Mouse (Mus musculus): Measurements from ENCODE around the gene Amy2a3.
"Not testable (repeated sequence)": the region's sequence is repeated elsewhere in the genome, so short reads cannot be mapped to it uniquely, and the experiment has no call there.

Amy2a3 gene

GRCm38 (mm10) chr3:113323952-113324351, at the start of gene Amy2a3:
Amy2a3 (minus strand) TSS chr3:113324052.
- in situ Hi-C loops (cut with MboI; ENCODE audit: low pct_unique_long_range_greater_than_20kb in 1 of 2, low sequenced_read_pairs in 2 of 2, unreplicated experiment in 1 of 2), result not testable (repeated sequence)

- in situ Hi-C loops (cut with MboI; ENCODE audit: low pct_unique_long_range_greater_than_20kb in 1 of 2, low sequenced_read_pairs in 2 of 2, unreplicated experiment in 1 of 2), result not testable (repeated sequence)
Measured at GRCm38 (mm10) chr3:113356558-113356957, 32.7 kb upstream of the Amy2a3 start, which contains the start of gene Amy2a2. Amy2a2 (minus strand) TSS chr3:113356658.

DNA sequence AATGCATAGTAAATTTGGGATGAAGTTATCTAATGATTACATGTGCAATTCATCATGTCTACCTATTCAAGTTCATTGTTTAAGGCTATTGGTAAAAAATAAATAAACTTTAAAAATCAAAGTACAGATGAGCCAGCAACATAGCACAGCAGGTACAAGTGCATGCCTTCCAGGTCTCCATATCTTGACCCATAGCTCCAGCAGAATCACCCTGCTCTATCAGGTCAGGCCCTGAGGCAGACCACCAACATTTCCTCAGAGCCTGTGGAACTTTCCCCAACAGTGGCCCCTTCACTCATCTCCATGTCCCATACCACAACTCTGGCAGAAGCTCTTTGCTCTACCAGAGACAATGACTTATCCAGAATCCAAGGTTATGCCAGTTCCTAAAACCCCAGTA, 21.6 kb upstream of the Amy2a3 start:
- in situ Hi-C loops (cut with MboI; ENCODE audit: low pct_unique_long_range_greater_than_20kb in 1 of 2, low sequenced_read_pairs in 2 of 2, unreplicated experiment in 1 of 2), result not testable (repeated sequence)

GRCm38 (mm10) chr3:113312937-113313336, 10.9 kb downstream of the Amy2a3 start:
- in situ Hi-C loops (cut with MboI; ENCODE audit: low pct_unique_long_range_greater_than_20kb in 1 of 2, low sequenced_read_pairs in 2 of 2, unreplicated experiment in 1 of 2), result not testable (repeated sequence)

DNA sequence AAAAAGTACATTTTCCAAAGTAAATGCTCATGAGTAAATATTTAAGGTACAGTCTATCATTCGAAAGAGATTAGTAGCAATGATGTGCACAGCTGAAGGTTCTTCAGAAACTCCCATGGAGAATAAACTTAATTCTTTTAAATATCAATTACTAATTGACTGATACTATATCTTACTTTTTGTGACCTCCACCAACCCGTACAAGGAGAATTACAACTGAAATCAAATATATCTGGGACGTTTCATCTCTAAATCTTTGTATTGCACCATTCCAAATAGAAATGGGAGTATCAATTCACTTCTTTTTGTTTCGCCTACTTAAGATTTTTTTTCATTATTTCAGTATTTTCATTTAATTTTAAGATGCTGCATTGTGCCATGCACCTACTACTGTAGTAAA, 32.5 kb downstream of the Amy2a3 start, which contains the start of gene Amy2a4:
TSS of gene Amy2a4 (minus strand) at position 101 of the 400 bp plus-strand sequence.
- in situ Hi-C loops (cut with MboI; ENCODE audit: low pct_unique_long_range_greater_than_20kb in 1 of 2, low sequenced_read_pairs in 2 of 2, unreplicated experiment in 1 of 2), result not testable (repeated sequence)

DNA sequence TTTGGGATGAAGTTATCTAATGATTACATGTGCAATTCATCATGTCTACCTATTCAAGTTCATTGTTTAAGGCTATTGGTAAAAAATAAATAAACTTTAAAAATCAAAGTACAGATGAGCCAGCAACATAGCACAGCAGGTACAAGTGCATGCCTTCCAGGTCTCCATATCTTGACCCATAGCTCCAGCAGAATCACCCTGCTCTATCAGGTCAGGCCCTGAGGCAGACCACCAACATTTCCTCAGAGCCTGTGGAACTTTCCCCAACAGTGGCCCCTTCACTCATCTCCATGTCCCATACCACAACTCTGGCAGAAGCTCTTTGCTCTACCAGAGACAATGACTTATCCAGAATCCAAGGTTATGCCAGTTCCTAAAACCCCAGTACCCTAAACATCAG, 43.6 kb downstream of the Amy2a3 start:
- in situ Hi-C loops (cut with MboI; ENCODE audit: low pct_unique_long_range_greater_than_20kb in 1 of 2, low sequenced_read_pairs in 2 of 2, unreplicated experiment in 1 of 2), result not testable (repeated sequence)

GRCm38 (mm10) chr3:113279586-113279985, 44.3 kb downstream of the Amy2a3 start:
- in situ Hi-C loops (cut with MboI; ENCODE audit: low pct_unique_long_range_greater_than_20kb in 1 of 2, low sequenced_read_pairs in 2 of 2, unreplicated experiment in 1 of 2), result not testable (repeated sequence)
